Mouse (Mus musculus) limb, embryonic 12.5 days (tissue): ENCODE data around the gene Smg6. TPM values are rescaled to one million over a fixed set of nuclear protein-coding genes. Genes with fewer than 3 reads are reported as not detected.

ENCODE experiments used
- ATAC-seq: fragments of 200-750 bp; cut with Nextera tagmentation; 2 replicates; pipeline ENCODE4 v1.8.0; 2017; ENCODE audit warnings: low read depth, moderate TSS enrichment; ENCODE audit not compliant: insufficient number of reproducible peaks, insufficient read depth, low FRiP score, low TSS enrichment
- H3K27ac ChIP-seq: fragments of 300-500 bp; sonication (generic); 2 replicates; pipeline ENCODE4 v1.5.1; 2016; ENCODE audit warnings: mild to moderate bottlenecking, moderate library complexity
- H3K27me3 ChIP-seq: fragments of 300-500 bp; sonication (generic); 2 replicates; pipeline ENCODE4 v1.6.1; 2016; ENCODE audit warnings: mild to moderate bottlenecking, moderate library complexity
- H3K36me3 ChIP-seq: fragments of 300-500 bp; sonication (generic); 2 replicates; pipeline ENCODE4 v1.6.1; 2016; ENCODE audit warnings: mild to moderate bottlenecking, moderate library complexity
- H3K4me1 ChIP-seq: fragments of 300-500 bp; sonication (generic); replicated peaks from 2 replicates; pipeline ENCODE4 v1.6.1; 2016
- H3K4me2 ChIP-seq: fragments of 300-500 bp; sonication (generic); 2 replicates; pipeline ENCODE4 v1.6.1; 2016; ENCODE audit warnings: mild to moderate bottlenecking, moderate library complexity
- H3K4me3 ChIP-seq: fragments of 300-500 bp; sonication (generic); replicated peaks from 2 replicates; pipeline ENCODE4 v1.5.1; 2016; ENCODE audit warnings: mild to moderate bottlenecking
- H3K9ac ChIP-seq: fragments of 300-500 bp; sonication (generic); replicated peaks from 2 replicates; pipeline ENCODE4 v1.6.1; 2016; ENCODE audit warnings: mild to moderate bottlenecking, moderate library complexity
- H3K9me3 ChIP-seq: fragments of 300-500 bp; sonication (generic); 2 replicates; pipeline ENCODE4 v1.6.1; 2016; ENCODE audit warnings: mild to moderate bottlenecking, moderate library complexity
- WGBS: fragments of 180-500 bp; shearing (Covaris S2); methylation state at CpG from one replicate; pipeline ENCODE4 v1.1.7; 2016; 5-methylcytosine and 5-hydroxymethylcytosine counted together
- microRNA counts: library from miRNA; unstranded; fragments of <30 nt; microRNA quantifications from one replicate; lab custom pipeline; 2017
- microRNA-seq: library from miRNA; unstranded; fragments of <30 nt; microRNA quantifications from one replicate; pipeline ENCODE4, GENCODE M21; 2017
- polyA plus RNA-seq: library from polyadenylated mRNA; unstranded; fragments of >200 nt; fragmentation: Nextera tagmentation; extraction: Ambion mirVana; gene quantifications from 2 replicates; pipeline ENCODE4 v1.2.1, GENCODE M21; 2016

Smg6 gene
- polyA plus RNA-seq, 1 experiment from 2014 or later = 22.7 TPM

DNA sequence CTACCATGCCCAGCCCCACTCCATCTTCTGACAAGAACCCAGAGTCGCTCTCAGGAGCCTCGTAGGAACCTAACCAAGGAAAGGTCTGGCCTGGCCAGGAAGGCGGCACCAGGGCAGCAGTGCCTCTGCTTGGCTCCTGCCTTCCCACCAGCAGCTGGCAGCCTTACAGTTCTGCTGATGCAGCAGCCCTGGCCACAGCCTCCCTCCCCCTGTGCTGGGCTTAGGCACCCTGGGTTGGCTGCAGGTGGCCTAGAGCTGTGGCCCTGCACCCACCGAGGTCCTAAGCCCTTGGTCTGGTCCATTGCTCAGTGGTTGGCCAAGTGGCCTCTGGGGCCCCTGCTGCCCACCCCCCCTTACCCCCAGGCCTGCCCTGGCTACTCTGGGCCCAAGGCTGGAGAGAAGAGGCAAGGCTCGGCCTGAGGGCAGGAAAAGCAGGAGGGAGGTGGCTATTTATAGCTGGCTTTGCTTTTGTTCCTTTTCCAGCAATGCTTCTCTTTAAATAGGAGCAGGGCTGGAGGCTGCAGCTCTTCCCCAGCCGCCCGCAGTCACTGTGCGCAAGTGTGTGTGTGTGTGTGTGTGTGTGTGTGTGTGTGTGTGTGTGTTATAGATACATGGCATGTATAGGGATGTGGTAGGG lies 286.5 kb downstream of the Smg6 start:
- Histone ChIP-seq H3K4me2 (no peak overlapping the region), H3K9ac (no peak overlapping the region), H3K9me3 (no peaks in the 10 kb centered on the region), H3K27me3 (peaks cover 11% of the 10 kb centered on the region; the same call in 1 of the 2 replicates), H3K4me1 (peaks cover 42% of the 10 kb centered on the region), H3K27ac (0 out of 2 replicates have a peak overlapping the region, but pooled peaks have one; percentile 41), H3K36me3 (no peaks in the 10 kb centered on the region), H3K4me3 (no peak overlapping the region)
- WGBS = 64% methylated on average over 8 of the region's 8 CpGs
- 0 out of 2 replicates have a peak, but pooled peaks have one; percentile 28 for ATAC-seq

- Histone ChIP-seq H3K4me2 (no peak overlapping the region), H3K27me3 (peaks cover 11% of the 10 kb centered on the region; the same call in 1 of the 2 replicates), H3K4me1 (peaks cover 42% of the 10 kb centered on the region), H3K4me3 (no peak overlapping the region), H3K36me3 (no peaks in the 10 kb centered on the region), H3K9me3 (no peaks in the 10 kb centered on the region), H3K27ac (no peak overlapping the region), H3K9ac (no peak overlapping the region)
- no peak for ATAC-seq
- 87% methylated on average over 2 of the region's 3 CpGs for WGBS
These were observed 287.3 kb downstream of the Smg6 start for GRCm38 (mm10) chr11:75212876-75213275.

DNA sequence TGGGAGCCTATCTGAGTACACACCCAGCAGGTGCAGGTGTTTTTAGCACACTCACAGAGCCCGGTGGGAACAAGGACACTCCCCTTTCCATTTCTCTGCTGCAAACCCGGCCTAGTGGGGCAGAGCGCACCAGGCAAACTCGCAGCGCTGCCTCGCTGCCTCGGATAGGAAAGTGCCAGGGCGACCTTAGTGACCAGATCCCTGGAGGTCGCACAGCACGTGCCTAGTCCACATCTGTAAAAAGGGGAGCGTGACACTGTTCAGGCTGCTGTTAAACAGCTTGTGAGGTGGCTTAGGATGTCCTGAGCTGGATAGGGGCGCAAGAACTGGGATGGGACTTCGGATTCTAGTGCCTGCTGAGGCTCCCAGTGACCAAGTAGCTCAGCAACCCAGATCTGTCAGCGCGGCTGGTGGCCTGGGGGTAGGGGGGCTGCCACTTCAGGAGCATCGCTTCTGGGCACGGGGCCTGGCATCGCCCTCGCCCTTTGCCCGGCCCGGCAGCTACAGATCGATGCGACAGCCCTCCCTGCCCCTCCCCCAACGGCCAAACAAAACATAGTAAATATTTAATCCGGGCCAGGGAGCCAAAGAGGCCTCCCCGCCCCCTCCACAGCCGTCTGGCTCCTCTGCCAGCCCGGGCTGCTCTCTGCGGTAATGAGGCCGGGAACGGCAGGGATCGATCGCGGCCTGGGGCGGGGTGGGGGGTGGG lies 287.9 kb downstream of the Smg6 start:
- H3K27ac ChIP-seq = peak overlapping the region; percentile 29; the same call in 1 of the 2 replicates
- WGBS = 3% methylated on average over 35 of the region's 35 CpGs
- ATAC-seq = 0 out of 2 replicates have a peak, but pooled peaks have one; percentile 34
- no peaks in the 10 kb centered on the region for H3K9me3 ChIP-seq
- H3K4me3 ChIP-seq = peak overlapping the region; percentile 36
- H3K27me3 ChIP-seq = peaks cover 11% of the 10 kb centered on the region; the same call in 1 of the 2 replicates
- peak overlapping the region; percentile 63 for H3K9ac ChIP-seq
- H3K4me2 ChIP-seq = peak overlapping the region; percentile 67
- H3K36me3 ChIP-seq = no peaks in the 10 kb centered on the region
- peaks cover 39% of the 10 kb centered on the region for H3K4me1 ChIP-seq

MicroRNAs within 50 kb of the gene (microRNA counts, 519-probe panel; counts per million panel counts)
- 3,305 counts per million, percentile 17 among the panel's probes with 10 or more counts for microRNA mmu-miR-132 (lab: Ali Mortazavi, UCI)
- not detected for microRNA mmu-miR-212 (lab: Ali Mortazavi, UCI)

Small RNAs within 50 kb of the gene (microRNA-seq; reads per million reads assigned to microRNA genes)
- gene Mir132 (81.4 reads per million, percentile 49 among the genes with 10 or more reads in this experiment), gene Mir212 (7.9 reads per million, percentile 22 among the genes with 10 or more reads in this experiment)

Other genes with a start within 250 kb of the Smg6 start
- gene Pafah1b1, start 201.2 kb upstream of the Smg6 start, polyA plus RNA-seq = 57.1 and 60.1 TPM in 2 replicates
- gene Mettl16, start 155.0 kb upstream of the Smg6 start, polyA plus RNA-seq = 60.6 and 61.6 TPM in 2 replicates
- 4.4 and 5.7 TPM in 2 replicates for gene Mnt, start 94.9 kb upstream of the Smg6 start, polyA plus RNA-seq
- gene Sgsm2, start 28.8 kb upstream of the Smg6 start, polyA plus RNA-seq = 5.2 and 5.9 TPM in 2 replicates
- 45.2 and 46.5 TPM in 2 replicates for gene Tsr1, start 27.8 kb upstream of the Smg6 start, polyA plus RNA-seq
- gene Srr, start 125 bp downstream of the Smg6 start, polyA plus RNA-seq = 23.7 and 24.5 TPM in 2 replicates
- 30.3 and 35.5 TPM in 2 replicates for gene Hic1, start 243.7 kb downstream of the Smg6 start, polyA plus RNA-seq